Mouse (Mus musculus) hindbrain, embryonic 16.5 days (tissue): ENCODE results near the gene Rsph3b. TPM values are rescaled to one million over a fixed set of nuclear protein-coding genes. Genes with fewer than 3 reads are reported as not detected.
A peak's percentile ranks its signal among the peaks of the same experiment; 100 is the strongest.
"Not testable (repeated sequence)": the region's sequence is repeated elsewhere in the genome, so short reads cannot be mapped to it uniquely, and the experiment has no call there.

Experiments
- ATAC-seq: fragments of 200-750 bp; cut with Nextera tagmentation; 2 replicates; pipeline ENCODE4 v1.8.0; 2017; ENCODE audit warnings: moderate TSS enrichment, moderate library complexity
- H3K27ac ChIP-seq: fragments of 300-500 bp; sonication (generic); 2 replicates; pipeline ENCODE4 v1.5.1; 2014; ENCODE audit warnings: low read depth, mild to moderate bottlenecking, control low read depth, low read length, moderate library complexity
- H3K27me3 ChIP-seq: fragments of 300-500 bp; sonication (generic); replicated peaks from 2 replicates; pipeline ENCODE4 v1.6.1; 2014; ENCODE audit warnings: low read length; ENCODE audit not compliant: control insufficient read depth, insufficient read depth
- H3K36me3 ChIP-seq: fragments of 300-500 bp; sonication (generic); 2 replicates; pipeline ENCODE4 v1.6.1; 2014; ENCODE audit warnings: mild to moderate bottlenecking, low read length, moderate library complexity, mixed read lengths; ENCODE audit not compliant: control insufficient read depth, insufficient read depth
- H3K4me1 ChIP-seq: fragments of 300-500 bp; sonication (generic); 2 replicates; pipeline ENCODE4 v1.6.1; 2014; ENCODE audit warnings: low read depth, low read length; ENCODE audit not compliant: control insufficient read depth, insufficient read depth
- H3K4me2 ChIP-seq: fragments of 300-500 bp; sonication (generic); 2 replicates; pipeline ENCODE4 v1.6.1; 2014; ENCODE audit warnings: mild to moderate bottlenecking, low read length, control low read depth, moderate library complexity
- H3K4me3 ChIP-seq: fragments of 300-500 bp; sonication (generic); 2 replicates; pipeline ENCODE4 v1.5.1; 2014; ENCODE audit warnings: mild to moderate bottlenecking, low read length, control low read depth, moderate library complexity
- H3K9ac ChIP-seq: fragments of 300-500 bp; sonication (generic); 2 replicates; pipeline ENCODE4 v1.6.1; 2014; ENCODE audit warnings: low read depth, mild to moderate bottlenecking, control low read depth, low read length, moderate library complexity
- H3K9me3 ChIP-seq: fragments of 300-500 bp; sonication (generic); 2 replicates; pipeline ENCODE4 v1.6.1; 2014; ENCODE audit warnings: mild to moderate bottlenecking, low read length, moderate library complexity; ENCODE audit not compliant: control insufficient read depth
- WGBS: fragments of 180-500 bp; shearing (Covaris S2); extraction: QIAGEN DNeasy Blood & Tissue Kit; methylation state at CpG from one replicate; pipeline ENCODE4 v1.1.7; 2014; 5-methylcytosine and 5-hydroxymethylcytosine counted together
- polyA plus RNA-seq: library from polyadenylated mRNA; unstranded; fragments of >200 nt; fragmentation: Nextera tagmentation; extraction: Ambion mirVana; gene quantifications from 2 replicates; pipeline ENCODE4 v1.2.1, GENCODE M21; 2015

Gene Rsph3b
- polyA plus RNA-seq, 1 experiment from 2014 or later, result 63.2 TPM

DNA sequence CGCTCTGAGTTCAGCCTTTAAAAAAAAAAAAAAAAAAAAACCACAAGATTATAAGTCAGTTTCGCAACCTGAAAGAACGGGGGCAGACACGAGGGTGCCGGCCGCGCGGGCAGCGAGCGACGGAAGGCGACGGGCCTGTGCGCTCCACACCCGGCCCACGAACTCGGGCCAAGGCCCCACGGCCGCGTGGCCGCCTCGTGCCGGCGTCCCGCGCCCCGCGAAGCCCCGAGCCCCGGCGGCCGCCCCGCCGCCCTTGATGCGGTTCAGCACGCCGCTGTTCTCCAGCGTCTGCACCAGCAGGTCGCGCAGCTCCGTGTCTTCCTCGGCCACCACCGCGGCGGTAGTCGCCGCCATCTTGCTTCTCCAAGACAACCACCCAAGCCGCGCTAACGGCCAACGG is 12.3 kb upstream of the Rsph3b start, which contains the start of gene Tagap1:
Gene Tagap1 (minus strand): TSS at position 381 of the 400 bp plus-strand sequence.
- peak within 1 kb of the TSS; percentile 56 for H3K27ac ChIP-seq
- peak within 1 kb of the TSS; percentile 49 for H3K4me2 ChIP-seq
- 1% methylated on average over 35 of the region's 51 CpGs for WGBS
- ATAC-seq, result peak; percentile 48
- peak within 1 kb of the TSS; percentile 57 for H3K9ac ChIP-seq
- H3K4me3 ChIP-seq, result peak within 1 kb of the TSS; percentile 47
- H3K27me3 ChIP-seq, H3K9me3 ChIP-seq, H3K36me3 ChIP-seq, H3K4me1 ChIP-seq: not testable (repeated sequence)

DNA sequence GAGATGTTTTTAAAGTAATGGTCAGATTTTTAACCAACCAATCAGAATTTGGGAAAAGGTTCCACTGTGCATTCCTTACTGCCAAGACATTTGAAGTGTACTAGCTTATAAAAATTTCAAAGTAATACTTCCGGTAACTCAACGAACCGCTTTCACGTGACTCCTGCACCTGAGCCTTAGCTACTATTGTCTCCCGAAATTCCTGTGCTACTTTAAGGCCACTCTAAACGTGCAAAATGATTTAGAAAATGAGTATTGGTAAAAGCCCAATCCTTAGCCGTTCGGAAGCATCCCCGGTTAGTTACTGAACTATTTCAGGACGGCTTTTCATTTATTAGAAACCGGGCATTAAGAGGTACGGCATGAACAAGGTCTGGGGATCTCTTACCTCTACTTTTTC is 11.9 kb upstream of the Rsph3b start:
- WGBS, result 0% methylated on average over 11 of the region's 12 CpGs
- not testable (repeated sequence) for H3K9me3 ChIP-seq, H3K4me1 ChIP-seq, H3K27me3 ChIP-seq, H3K9ac ChIP-seq, H3K36me3 ChIP-seq, ATAC-seq
- peak overlapping the region; percentile 47 for H3K4me3 ChIP-seq
- peak overlapping the region; percentile 49 for H3K4me2 ChIP-seq
- H3K27ac ChIP-seq, result peak overlapping the region; percentile 56; the same call in 1 of the 2 replicates

DNA sequence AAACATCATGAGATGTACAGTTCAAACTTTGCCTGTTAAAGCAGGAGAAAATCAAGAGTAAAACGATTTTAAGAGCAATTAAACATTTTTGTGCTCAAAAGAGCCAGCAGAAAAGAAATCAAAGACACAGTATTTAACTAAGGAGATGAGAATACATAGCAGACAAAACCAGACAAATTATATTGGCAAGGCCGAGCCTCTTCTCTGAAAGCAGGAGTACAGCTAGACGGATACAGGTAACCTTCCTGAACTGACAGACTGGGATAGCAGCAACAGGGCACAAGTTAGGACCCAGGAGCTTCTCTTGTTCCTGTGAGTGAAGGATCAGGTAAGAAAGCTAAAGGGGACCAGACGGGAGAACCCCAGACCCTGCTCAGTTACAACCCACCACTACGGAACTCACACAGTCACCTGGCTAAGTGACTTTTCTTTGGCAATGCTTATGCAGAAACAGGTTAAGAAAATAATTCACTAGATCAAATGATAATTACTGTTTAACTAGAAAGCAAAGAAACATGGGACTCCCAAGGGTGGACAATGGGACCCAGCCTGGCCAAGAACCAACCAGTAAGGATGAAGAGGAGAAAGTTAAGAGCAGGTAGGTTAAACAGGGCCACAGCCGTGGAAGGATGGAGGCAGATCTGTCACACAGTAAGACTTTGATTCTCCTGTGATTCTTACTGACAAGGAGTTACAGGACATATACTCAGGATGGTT is 11.2 kb upstream of the Rsph3b start:
- H3K27ac ChIP-seq, H3K9ac ChIP-seq, ATAC-seq, H3K36me3 ChIP-seq, H3K9me3 ChIP-seq, H3K4me1 ChIP-seq, H3K27me3 ChIP-seq: not testable (repeated sequence)
- 89% methylated on average over 3 of the region's 6 CpGs for WGBS
- Histone ChIP-seq H3K4me3 (peak overlapping the region; percentile 47), H3K4me2 (peak overlapping the region; percentile 49)

DNA sequence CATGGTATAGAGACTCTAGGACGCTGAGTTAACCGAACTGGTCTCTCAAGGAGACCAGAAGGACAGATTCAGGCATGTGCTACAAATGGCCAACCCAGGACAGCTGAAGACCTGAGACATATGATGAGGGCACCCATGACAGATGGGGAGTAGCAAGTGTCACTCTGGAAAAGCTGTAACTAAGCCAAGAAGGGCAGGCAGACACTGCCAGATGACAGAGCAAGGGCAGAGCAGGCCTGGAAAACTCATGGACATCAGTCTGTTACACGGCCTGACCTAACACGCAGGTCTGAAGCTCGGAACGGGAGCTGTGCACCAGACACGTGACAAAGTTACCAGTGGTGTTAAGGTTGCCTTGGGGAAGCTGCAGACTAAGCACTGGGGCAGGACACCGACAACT is 10.4 kb upstream of the Rsph3b start:
- H3K4me1 ChIP-seq, H3K27ac ChIP-seq, ATAC-seq, H3K36me3 ChIP-seq, H3K4me2 ChIP-seq, H3K4me3 ChIP-seq, H3K27me3 ChIP-seq, H3K9ac ChIP-seq, H3K9me3 ChIP-seq: not testable (repeated sequence)
- WGBS, result 82% methylated on average over 5 of the region's 8 CpGs

DNA sequence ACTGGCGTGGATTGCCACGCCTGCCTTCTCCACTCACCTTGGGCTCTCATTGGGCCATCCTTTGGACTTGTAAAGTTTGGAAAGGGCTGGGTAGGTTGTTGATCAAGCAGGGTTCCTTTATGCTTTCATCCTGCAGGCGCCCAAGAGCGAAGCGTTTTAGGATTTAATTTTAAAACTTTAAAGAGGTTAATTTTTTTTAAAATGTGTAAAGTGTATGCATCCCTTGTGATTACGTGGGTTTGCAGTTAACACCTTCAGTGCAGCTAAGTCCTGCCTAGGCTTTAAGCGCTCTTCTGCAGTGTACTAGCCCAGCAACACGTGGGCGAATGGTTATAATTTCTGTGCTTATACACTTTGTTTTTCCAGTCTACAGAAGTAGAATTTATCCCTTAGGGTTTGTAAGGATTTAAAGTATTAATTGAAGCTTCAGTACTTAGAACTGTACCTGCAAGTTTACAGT is 317 bp upstream of the Rsph3b start:
- H3K36me3 ChIP-seq, H3K9me3 ChIP-seq, H3K4me1 ChIP-seq, H3K27me3 ChIP-seq, ATAC-seq: not testable (repeated sequence)
- Histone ChIP-seq H3K4me3 (peak overlapping the region; percentile 56), H3K4me2 (peak overlapping the region; percentile 62), H3K27ac (peak overlapping the region; percentile 83), H3K9ac (peak overlapping the region; percentile 72)
- WGBS, result 16% methylated on average over 9 of the region's 9 CpGs

DNA sequence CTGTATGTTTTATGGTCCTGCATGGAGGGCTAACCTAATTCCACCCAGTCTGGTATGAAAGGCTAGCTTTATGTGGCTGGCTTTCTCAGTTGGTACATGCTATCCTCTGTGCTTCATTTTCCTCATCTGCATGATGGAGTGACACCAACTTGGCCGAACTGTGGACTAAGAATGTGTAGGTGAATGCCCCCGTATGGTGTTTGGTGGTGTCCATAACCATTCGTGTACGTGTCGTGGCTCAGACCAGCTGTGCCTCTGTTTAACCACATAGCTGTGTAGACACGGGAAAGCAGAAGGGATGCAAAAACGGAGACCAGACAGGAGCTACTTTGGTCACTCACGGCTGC is 872 bp downstream of the Rsph3b start:
- not testable (repeated sequence) for ATAC-seq, H3K27ac ChIP-seq
- no CpG with 5 or more reads among the region's 8 CpGs for WGBS

DNA sequence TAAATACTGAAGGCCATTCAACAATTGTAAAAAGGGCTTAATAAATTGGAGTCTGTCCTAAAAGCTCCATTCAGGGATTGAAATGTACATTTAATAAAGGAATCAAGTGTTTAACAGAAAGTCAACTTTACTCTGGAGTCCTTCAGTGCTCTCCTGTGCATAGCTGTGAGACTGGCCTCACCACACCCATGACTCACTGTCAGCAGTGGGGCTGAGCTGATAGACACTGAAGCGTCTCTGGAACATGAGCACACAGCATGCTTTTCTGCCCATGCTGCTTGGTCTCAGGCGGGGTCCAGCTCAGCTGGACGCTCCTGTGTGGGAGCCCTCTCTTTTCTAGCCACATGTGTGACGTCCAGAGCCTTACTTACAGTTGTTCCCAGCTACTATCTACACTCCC is 5.9 kb downstream of the Rsph3b start:
- not testable (repeated sequence) for H3K27ac ChIP-seq, H3K4me2 ChIP-seq, H3K9ac ChIP-seq, H3K4me3 ChIP-seq, H3K4me1 ChIP-seq, H3K27me3 ChIP-seq, H3K36me3 ChIP-seq, H3K9me3 ChIP-seq, ATAC-seq
- WGBS, result no CpG with 5 or more reads among the region's 4 CpGs

More for the DNA sequence above, 872 bp downstream of the Rsph3b start:
- peak overlapping the region; percentile 56 for H3K4me3 ChIP-seq
- H3K4me1 ChIP-seq, H3K36me3 ChIP-seq, H3K9me3 ChIP-seq, H3K27me3 ChIP-seq: not testable (repeated sequence)
- H3K4me2 ChIP-seq, result peak overlapping the region; percentile 62
- H3K9ac ChIP-seq, result peak overlapping the region; percentile 72

DNA sequence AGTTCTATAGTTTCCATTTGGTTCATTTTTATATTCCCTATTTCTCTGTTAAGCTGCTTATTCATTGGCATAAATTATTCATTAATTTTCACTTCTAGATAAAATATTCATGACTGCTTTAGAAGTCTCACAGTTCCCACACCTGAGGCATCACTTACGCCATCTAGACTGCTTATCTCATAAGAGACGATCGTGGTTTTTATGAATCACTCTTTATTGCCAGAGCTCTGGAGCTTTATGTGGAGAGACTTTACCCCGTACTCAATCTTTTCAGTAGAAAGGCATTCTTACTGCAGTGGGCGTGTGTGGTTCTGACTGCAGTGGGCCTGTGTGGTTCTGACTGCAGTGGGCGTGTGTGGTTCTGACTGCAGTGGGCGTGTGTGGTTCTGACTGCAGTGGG is 16.9 kb downstream of the Rsph3b start:
- ATAC-seq, H3K27me3 ChIP-seq, H3K9me3 ChIP-seq, H3K9ac ChIP-seq, H3K36me3 ChIP-seq, H3K4me2 ChIP-seq, H3K4me3 ChIP-seq, H3K27ac ChIP-seq, H3K4me1 ChIP-seq: not testable (repeated sequence)
- WGBS, result 87% methylated on average over 6 of the region's 7 CpGs

DNA sequence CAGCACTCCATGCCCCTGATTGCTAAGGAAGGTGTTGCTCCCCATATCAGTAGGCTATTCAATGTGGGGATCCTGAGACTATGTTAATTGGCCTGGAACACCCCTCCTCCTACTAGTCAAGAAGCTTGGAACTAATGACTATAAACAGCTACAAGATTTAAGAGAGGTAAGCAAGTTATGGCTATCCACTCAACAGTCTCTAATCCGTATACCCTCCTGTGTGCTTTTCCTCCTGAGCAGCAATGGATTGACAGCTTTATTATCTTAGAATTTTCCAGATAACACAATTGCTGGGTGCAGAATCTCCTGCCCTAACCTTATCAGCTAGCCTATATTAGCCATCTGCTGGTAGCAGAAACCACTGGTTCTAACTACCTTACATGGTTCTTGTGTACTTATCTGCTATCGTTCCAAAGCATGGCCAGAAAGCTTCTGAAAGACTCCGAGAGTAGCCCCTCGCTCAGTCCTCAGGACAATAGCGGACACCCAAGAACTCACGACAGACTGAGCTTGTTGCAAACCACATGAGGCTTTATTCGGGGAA is 28.1 kb downstream of the Rsph3b start:
- H3K36me3 ChIP-seq, H3K4me3 ChIP-seq, H3K27ac ChIP-seq, ATAC-seq, H3K9me3 ChIP-seq, H3K4me2 ChIP-seq, H3K27me3 ChIP-seq, H3K9ac ChIP-seq, H3K4me1 ChIP-seq: not testable (repeated sequence)
- 89% methylated on average over 7 of the region's 7 CpGs for WGBS
